Mouse (Mus musculus) monocyte, adult 2 months (primary cell): ENCODE measurements around the gene Slc5a2.

Source experiments
- DNase-seq, 2 experiments: peaks; one replicate each; pipeline ENCODE4 v3.0.0; 2022; ENCODE audit warnings: low spot score in 2 of 2, low read depth in 1 of 2

Slc5a2 gene

DNA sequence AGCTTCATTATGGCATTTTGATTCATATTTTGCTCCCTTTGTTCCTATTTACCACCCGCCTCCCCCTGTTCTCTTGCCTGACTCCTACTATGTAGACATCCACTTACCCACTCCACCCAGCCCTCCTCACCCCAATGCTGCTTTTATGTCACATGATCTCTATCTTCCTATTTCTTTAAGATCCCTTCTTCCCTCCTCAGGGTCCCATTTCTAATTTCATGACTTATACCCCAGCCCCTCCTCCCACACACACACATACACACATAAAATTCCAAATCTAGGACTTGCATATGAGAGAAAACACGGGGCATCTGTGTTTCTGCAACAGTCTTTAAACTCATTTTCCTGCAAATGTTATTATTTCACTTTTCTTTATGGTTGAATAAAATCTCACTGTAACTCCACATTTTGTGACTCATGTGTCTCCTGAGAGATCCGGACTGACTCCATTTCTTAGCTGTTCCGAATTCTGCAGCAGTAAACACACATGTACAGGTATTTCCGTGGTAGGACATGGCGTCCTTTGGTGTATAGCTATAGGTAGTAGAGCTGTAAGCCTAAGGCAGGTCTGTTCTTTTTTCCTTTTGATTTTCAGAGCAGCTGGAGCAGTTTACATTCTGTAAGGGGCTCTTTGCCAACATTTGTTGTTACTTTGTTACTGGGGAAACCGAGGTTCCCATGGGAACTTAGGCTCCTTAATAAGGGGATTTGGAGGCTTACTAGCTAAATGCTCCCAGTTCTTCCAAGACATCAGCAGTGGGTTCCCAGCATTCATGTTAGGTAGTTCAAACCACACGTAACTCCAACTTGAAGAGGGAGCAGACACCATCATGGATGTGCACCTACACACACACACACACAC lies 33.3 kb downstream of the Slc5a2 start:
- DNase-seq, result no peak

DNA sequence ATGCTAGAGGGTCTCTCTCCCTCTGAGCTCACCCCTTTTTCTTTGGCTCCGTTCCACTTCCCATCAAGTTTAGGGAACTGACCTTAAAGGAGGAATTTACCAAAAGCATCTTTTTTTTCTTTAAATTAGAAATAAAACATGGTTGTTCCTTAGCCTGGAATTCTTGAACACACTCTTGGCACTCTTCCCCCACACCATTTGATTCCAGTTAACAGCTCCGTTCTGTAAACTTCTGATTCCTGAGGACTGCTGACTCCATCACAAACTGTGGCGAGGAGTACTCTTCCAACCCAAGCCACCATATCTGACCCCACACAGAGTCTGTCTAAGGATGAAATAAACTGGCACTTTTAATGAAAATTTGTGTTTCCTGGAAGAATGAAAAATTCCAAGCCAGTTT lies 35.5 kb downstream of the Slc5a2 start:
- no peak for DNase-seq

DNA sequence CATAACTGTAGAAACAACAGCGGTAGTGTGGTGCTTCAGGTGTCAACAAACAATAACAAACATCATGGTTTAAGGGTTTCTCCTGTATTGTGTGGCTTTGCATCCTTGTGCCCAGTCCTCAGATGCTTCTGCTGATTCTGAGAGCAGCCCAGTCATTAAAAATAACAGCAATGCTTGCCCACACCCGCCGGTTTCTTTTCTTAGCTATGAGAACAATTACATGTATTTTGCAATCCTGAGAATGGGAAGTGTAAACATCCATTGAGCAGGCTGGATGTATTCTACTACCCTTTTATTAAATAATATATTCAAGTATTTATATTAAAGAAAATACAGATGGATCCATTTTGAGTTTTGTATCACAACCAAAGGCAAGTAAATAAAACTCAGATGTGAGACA lies 36.7 kb downstream of the Slc5a2 start:
- DNase-seq, result no peak

DNA sequence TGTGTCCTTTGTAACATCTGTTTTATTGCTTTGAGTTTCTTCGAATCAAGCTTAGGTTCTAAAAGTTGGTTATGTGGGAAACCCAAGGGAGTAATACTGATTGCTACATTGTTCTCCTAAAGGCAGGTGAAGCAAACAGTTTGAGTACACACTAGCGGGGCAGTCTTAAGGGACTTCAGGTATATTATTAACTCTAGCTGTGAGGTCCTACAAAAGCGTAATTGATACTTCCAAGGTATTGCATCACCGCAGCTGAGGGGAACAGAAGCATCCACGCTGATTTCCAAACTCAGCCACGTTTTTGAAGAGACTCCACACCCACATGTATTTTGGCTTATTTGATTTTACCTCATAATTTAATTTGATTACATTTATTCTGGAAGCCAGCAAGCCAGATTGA lies 38.7 kb downstream of the Slc5a2 start:
- DNase-seq, result no peak

DNA sequence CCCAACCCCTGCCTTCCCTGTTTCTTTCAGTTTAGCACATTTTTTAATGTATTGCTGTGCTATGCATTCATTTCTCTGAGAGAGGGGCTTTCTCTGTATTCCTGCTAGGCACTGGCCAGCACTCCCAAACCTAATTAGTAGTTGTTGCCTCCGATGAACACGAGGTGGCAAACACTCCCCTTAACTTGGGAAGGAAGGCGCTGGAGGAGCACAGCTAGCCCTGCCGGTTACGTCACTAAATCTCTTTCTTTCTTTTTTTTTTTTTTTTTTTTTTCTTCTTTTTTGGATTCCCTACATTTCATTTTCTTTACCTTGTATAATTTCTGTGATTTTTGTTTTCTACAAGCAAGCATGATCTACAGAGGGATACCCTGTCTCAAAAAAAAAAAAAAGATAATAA lies 39.5 kb downstream of the Slc5a2 start:
- DNase-seq, result no peak

DNA sequence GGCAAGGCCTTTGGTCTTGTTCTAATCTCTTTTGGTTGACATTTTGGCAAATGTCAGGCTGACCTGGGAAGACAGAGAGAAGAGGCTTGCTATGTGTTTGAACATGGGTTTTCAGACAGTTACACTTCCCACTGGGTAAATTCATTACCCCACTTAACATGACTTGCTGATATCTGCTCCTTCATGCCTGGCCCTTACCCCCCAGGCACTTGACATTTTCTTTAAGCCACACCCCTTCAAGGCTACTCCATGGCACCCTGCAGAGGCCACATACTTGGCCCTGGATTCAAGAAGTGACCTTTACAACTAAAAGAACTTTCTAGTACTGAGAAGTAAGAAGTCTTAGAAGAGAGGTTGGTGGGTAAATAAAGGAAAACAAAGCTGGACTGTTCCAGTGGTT lies 42.4 kb downstream of the Slc5a2 start:
- no peak for DNase-seq

DNA sequence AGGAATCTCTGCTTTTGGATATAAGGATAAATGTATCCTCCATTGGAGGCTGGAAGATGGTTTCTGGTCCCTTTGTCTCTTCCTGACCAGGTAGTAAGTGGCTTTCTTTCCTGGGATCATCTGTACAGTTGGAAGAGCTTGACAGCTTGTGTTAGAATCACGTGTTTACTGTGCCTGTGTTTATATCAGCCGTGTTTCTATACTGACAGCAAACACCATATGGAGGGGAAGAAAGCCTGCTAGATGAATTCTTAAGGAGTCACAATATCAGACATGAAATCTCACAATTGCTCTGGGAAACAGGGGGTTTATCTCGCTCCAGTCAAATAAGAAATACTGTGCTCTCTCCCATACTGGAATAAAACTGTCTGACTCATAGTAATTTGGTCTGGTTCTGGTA lies 43.8 kb downstream of the Slc5a2 start:
- no peak for DNase-seq

DNA sequence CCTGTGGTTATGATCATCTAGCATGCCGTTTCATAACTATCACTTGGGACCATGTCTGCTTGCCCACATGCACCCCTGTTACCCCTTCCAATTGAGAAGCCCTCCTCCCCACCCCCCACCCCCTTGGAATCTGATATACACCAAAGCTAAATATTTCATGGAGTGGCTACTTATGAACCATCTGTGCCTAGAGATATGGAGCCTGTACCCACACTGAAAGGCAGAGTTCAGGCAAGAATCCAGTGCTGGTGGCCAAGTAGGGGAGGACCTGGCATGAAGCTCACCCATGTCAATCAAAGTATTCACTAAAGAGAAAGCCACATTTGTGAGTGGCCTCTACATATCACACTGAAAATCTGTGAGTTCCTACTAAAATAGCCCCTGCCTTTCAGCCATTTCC lies 44.3 kb downstream of the Slc5a2 start:
- DNase-seq, result no peak

DNA sequence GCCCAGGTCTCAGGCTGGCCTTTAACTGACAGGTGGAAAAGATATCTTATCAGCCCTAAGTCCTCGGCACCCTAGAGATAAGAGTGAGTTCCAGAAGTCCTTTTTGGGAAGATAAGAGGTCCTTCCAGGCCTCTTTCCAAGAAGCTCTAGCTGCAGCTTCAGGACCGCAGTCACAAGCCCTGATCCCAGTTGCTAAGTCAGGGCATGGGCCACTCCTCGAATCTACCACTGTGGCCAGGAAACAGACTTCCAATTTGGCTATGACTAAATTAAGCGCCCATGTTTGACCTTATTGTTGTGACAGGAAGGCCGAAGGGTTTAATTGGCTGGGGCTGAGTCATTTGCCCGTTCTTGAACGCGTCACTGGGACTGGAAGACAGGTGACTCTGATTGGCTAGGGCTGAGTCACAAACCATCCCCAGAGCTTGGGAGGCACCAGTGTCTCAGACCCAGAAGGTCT lies 44.8 kb downstream of the Slc5a2 start:
- no peak for DNase-seq

DNA sequence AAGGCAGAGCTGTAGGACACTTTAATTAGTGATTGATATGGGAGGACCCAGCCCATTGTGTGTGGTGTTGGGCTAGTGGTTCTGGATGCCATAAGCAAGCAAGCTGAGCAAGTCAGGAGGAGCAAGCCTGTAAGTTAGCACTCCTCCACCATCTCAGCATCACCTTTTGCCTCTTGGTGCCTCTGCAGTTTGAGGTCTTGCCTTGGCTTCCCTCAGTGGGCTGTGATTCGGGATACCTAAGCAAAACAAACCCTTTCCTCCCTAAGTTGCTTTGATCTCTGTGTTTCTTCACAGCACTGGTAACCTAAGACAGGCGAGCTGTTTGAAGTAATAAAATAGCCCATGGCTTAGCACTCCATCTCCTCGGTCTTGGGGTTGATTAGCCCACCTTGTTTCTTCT lies 45.8 kb downstream of the Slc5a2 start:
- no peak for DNase-seq

DNA sequence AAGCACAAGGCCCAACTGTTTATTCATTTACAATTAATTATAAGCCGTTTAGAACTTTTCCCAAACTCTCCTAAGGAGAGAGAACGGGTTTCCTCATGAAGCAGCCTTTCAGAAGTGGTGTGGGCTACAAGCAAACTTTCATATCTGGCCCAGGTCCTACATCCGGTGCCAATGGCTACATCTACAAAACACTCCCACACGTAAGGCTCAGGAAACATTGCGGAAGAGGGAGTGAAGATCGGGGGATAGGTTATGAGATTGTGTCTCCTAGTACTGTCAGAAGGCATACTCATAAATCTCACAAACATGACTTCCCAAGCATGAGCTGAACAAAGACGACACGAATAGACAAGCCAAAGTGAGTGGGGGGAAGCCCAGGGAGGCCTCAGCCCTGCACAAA lies 46.4 kb downstream of the Slc5a2 start:
- DNase-seq, result no peak

DNA sequence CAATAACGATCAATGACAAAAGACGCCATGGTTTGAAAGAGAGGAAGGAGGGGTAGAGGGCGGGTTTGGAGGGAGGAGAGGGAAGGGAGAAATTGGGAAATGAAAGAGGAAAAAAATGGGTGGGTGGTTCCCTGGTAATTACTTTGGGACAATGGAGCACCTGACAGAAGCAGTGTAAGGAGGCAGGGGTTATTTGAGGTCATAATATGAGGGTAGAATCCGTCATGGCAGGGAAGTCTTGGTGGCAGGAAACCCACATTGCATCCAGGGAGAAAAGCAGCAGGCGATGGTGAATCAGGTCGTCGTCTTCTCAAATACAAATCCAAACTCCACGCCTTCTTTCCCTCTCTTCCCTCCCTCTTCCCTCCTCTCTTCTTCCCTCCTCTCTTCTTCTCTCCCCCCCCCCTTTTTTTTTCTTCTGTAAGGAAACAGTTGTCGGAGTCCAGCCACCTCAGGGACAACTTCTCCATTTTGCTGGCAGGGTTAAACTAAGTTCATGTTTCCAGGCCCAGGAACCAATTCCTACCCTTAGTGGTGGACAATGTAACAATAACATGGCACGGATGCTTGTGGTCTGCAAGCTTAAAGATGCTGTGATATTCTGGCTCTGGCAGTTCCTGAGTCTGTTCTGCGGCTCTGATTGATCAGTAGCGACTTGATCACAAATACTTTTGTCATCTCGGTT lies 47.1 kb downstream of the Slc5a2 start:
- DNase-seq, result no peak

DNA sequence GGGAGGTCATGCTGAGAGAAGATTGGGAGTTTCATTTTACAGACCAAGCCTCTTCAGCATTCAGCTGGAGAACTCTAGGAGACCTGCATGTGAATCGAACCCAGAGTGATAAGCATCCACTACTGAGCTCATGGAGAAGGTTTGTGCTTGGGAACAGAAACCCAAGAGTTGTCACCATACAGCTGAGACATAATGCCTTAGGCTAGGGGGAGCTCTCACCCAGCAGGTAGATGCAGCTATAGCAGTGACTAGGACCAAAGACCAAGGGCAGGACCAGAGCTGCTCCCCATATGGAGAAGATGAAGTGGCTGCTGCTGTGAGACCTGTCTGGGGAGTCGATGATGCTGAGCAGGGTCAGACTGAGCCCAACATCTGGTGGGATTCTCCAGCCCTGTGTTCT lies 48.1 kb downstream of the Slc5a2 start:
- no peak for DNase-seq

DNA sequence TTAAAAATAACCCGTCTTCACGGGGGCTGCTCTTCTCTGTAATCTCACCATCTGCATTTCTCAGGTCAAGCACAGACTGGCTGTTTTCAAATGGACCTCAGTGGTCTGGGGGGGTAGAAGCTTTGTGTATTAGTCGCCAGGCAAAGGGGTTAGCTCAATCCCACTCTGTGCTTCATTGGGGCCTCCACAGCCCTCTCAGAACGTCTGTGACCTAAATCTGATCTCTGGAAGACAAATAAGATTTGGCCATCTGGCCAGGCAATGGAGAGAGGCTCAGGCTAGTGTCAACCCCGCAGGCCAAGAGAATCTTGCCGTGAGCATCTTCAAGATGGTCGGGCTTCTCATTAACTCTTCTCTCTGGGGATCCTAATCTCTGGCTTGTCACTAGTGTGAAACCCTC lies 49.0 kb downstream of the Slc5a2 start:
- DNase-seq, result no peak

DNA sequence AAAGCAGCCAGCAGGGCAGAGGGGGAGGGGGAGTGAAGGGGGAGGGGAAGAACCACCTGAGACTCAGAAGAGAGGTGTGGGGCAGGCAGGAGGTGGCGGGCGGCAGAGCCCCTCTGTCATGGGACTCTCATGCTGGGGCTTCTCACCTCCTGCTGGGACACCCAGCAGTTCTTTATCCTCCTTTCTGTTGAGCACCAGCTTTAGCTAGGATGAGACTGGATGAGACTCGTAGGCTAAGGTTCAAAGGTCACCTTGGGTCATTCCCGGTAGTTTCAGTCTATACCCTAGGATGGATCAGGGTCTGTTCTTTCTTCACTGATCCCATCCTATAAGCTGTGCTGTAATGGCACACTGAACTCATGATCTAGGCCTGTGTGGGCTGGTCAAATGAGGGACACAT lies 51.6 kb downstream of the Slc5a2 start:
- DNase-seq, result no peak

DNA sequence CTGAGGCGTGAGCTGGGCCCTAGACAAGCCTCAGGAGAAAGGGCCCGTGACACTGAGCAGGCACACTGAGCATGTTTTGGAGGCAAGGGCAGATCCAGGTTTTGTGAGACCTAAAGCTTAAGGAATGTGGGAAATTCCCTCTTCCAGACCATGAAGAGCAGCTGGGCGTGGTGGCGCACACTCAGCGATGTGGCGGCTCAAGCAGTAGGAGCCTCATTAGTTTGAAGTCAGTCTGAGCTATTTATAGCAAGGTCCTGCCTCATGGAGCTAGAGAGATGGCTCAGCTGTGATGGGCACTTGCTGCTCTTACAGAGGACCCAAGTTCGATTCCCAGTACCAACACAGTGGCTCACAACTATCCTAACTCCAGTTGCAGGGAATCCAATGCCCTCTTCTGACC lies 53.7 kb downstream of the Slc5a2 start:
- DNase-seq, result no peak

DNA sequence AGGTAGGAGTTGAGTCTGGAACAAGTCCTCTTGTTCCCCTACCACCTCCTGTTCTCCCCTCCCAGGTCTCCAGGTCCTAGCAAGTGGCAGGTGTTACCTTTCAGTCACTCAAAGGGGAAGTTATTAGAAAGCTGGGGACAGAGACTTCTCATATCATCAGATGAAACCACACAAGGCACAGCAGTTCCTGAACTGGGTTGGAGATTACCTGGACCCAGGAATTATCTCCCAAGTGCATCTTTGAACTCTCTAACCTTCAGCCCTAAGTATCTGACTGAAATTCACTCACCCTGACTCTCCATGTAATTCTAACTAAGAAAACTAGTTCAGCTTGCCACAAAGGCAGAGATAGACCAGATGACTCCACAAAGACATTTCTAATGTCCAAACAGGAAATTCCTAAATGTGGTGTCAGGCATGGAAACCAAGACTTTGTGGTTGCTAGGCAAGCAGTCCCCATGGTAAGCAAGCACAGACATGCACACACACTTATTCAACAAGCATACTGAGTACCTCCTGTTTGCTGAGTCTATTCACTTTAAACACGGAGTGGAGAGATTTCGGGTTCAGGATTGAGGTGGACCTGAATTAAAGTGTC lies 54.9 kb downstream of the Slc5a2 start:
- no peak for DNase-seq

DNA sequence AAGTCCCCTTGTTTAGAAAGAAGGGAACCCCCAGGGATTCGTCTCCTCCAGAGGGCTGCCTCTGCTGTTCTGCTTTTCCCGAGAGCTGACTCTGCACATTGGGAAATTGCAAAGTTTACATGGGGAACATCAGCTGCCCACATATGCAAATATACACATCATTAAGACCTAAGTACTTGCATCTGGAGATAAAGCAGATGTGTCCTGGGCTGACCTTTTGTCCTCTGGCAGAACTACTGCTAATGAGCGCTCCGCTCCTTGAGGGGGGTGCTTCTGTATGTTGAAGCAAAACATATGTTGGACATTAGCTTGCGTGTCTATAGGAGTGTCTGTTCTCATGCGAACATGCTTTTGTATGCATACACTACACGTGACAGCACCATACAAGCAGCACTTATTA lies 55.8 kb downstream of the Slc5a2 start:
- DNase-seq, result no peak
